Mouse (Mus musculus): ENCODE results near the gene Abracl.

The Abracl gene

DNA sequence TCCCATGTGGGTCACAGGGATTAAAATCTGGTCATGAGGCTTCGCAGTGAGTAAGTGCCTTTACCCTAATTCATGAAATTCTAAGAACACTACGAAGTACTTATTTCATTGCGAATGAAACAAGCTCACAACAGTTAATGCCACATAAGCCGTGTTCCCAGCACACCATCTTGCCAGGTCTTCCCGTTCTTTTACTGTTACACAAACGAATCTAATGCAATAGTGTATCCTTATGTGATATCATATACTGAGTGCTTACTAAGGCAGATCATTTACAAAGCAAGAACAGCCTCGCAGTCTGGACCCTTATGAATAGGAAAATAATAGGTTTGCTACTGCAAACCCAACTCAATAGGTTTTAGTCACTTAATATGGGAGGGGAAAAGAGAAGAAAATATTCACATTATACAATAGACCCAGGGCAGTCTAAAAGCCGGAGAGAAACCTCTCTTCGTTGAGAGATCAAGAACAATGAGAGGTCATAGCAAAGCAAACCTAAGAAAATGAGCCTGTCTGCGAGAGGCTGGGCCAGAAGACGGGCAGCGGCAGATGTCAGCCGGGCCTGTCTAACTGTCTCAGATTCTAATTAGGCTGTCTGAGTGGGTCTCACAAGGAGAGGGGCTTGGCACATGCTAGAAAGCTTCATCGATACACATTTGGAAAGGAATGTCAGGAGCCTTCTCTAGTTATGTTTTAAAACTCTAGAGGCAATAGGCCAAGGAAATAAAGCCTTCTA is 1.3 kb downstream of the Abracl start:
- no peak for DNase-seq

DNA sequence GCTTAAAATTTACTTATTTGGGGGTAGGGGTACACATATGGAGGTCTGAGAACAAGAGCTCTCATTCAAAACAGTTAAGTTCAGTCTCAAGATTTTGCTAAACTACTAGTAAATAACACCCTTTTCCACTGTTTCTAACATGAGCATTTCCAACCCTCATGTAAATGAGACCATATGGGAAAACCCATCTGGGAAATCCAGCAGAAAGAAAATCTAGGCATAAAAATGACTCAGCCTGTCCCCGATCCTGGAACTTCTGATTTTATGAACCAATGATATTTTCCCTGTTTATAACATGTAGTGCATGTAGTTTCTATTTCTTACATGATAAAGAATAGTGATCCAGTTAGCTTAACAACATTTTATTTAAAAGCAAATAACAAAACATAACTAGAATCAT is 2.2 kb downstream of the Abracl start:
- no peak for DNase-seq

DNA sequence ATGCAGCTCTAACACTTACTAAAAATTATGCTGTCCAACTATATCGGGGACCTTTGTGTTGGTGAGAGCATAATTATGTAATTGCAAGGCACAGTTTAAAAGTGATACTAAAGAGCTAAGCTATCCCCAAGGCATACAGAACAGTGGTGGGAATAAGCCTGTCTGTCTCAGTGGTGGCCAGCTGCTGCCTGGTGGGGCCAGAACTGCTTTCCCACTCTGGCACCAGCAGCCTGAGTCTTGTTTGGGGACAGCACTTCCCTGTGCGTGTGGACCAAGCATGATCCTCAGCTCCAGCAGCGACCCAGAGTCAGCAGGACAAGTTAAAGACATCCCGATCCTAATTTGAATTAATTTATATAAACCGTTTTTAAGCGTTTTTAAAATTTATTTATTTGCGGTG is 2.6 kb downstream of the Abracl start:
- DNase-seq = no peak

DNA sequence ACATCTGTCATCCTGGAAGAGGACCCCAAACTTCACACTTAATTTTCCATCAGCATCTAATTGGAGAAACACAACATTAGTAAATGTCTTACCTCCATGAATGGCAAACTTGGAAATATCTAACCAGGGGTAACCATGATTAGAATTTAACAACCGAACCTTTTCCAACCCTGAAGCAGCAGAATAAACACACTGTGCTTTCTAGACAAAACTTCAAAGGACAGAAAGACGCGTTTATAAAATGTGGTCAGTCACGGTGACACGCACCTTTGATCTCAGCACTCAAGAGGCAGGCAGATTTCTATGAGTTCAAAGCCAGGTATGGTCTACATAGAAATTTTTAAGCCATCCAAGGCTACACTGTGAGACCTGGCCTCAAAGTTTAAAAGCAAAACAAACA is 11.3 kb downstream of the Abracl start:
- no peak for DNase-seq

DNA sequence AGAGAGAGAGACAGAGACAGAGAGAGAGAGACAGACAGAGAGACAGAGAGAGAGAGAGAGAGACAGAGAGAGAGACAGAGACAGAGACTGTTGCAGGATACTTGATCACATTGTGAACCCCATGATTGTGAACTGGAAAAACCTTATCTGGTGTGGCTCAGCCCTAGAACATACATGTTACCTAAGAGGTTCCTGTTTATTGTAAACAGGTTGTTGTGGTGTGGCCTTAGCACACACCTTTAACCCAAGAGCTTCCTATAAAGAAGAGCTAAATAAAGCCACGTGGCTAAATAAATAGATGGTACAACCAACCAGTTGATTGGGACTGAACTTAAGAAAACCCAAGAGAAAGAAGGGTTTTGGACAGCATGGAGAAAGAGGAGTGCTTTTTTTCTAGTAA is 13.3 kb downstream of the Abracl start:
- DNase-seq = no peak

DNA sequence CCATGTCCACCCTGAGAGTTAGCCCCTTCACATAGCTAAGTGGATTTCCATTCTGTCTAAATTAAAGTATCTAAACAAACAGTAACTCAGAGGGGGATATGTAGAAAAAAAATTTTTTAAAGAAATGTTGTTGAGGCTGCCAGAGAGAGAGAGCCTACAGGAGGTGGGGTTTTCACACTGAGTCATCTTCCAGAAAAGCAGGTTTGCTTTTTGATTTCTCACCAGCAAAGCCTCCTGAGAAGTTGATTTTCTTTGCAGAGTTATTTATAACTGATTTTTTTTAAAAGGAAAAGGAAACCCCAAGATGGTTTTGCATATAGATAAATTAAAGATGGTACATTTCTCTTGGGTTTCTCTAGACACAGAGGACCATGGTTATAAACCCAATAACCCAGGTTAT is 15.0 kb downstream of the Abracl start:
- DNase-seq = no peak

DNA sequence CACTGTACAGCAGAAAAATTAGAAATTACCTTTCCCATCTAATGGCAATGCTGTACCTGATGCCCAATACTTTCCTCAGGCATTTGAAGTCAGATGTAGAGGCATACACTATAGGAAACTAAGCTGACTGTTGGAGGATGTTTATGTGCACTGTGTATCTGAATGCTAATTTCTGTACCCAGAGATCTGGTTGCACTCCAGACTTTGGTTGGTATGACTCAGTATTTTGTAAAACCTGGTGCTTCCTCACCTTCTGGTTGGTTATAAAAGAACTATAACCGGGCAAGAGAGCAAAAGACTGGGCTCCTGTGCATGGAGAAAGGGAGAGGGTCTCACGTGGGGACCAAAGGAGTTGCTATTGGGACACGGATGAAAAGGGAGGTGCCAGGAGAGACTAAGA is 15.8 kb downstream of the Abracl start:
- no peak for DNase-seq

DNA sequence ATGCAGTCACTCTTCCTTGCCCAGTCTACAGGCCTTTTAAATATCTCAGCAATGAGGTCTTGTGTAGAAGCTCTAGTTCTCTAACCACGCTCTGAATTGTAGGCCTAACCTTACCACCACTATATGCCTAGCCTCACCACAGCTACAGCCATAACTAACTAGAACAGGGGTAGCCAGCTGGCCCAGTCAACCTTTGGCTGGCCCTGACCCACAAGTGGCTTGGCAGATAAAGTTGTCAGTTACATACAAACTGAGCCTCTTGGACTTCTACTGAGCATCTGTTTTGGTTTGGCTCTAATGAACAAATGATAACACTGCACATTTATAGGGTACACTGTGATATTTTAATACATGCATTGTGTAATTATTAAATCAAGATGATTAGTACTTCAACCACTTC is 16.3 kb downstream of the Abracl start:
- no peak for DNase-seq

DNA sequence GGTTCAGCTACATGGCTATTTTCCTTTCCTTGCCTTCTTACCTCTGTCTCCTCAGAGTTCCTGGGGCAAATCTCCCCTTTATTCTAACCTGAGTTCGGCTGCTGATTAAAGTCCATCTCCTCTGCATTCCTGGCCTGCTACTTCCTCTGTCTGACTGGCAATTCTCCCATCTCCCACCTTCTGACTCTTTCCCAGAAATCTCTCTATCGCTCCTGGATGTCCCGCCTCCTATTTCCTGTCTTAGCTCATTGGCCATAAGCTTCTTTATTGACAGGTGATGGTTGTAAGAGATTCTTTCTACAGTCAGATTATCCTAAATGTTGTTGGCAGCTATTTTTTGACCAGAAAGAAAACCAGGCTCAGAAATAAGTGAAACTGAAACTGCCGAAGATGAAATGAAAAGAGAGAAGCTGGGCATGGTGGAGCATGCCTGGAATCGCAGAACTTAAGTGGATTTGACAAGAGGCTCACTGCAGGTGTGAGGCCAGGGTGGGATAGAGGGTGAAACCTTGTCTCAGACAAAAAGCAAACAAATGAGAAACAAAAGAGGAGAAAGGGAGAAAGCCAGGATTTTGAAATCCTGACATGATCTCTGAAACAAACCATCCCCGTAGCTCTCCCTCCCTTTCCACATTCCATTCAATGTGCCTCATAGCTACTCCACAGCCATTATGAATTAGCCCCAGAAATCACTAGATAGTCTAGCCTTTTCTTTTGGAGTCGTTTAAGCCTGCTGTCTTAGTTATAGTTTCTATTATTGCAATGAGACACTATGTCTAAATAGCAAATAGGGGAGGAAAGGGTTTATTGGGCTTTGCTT is 17.7 kb downstream of the Abracl start:
- no peak for DNase-seq

DNA sequence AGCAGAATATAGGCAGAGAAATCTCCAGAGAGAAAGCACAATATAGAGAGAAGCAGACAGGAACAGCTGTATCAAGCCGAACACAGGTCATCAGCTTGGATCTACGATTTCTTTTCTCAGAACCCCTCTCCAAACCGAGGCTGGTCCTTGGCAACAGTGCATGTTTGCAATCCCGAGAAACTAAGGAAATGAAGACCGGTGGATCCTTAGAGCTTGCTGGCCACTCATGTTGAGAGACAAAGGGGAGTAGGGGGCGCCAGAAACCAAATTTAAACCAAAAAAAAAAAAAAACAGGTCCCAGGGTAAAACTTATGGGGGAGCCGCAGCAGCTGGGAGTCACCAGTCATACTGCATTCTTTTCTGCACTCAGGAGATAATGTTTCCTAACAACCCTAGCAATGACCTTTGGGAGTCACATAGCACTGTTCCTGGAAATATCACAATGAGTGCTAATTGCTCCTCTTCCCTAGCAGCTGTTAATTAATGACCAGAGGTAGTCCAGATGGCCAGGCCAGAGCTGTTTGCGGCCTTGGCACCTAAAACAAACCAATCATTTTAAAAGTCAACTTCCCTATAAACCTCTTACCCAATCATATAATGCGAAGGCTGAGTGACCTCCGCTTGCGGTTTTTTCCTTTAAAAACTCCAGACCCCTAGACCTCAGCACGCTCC is 19.0 kb downstream of the Abracl start:
- no peak for DNase-seq

DNA sequence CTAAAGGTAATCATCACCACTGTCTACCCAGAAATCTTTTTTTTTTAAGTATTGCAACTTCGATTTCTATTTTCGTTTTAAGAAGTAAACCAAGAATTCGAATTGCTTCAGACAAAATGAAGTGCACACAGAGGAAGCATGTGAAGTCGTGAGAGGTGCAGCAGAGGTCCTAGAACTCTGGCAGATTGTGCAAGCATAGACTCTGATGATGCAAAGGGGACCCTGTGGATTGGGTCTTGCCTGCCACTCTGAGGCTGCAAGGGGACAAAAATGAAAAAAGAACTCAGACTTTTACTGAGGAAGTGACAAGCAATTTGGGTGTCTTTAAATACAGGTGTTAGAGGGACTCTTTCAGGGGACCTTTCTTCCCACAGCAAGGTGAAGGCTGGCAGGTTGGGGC is 32.5 kb downstream of the Abracl start:
- no peak for DNase-seq

DNA sequence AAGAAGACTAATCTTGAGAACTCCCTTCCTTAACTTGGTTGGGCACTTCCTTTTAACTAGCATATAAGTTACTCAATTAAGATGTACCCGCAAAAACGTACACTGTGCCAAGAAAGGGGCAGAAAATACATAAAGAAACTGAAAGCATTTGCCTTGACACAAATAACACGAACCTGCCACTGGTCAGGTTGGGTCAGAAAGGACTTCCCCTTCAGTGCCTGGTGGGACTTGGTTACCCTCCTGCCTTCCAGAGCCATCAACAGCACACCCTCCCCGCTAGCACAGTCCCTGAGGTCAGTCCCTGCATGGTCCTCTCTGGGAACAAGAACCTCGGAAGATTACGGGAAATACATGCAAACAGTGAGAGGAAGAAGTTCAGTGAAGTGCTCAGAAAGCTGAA is 34.0 kb downstream of the Abracl start:
- no peak for DNase-seq

DNA sequence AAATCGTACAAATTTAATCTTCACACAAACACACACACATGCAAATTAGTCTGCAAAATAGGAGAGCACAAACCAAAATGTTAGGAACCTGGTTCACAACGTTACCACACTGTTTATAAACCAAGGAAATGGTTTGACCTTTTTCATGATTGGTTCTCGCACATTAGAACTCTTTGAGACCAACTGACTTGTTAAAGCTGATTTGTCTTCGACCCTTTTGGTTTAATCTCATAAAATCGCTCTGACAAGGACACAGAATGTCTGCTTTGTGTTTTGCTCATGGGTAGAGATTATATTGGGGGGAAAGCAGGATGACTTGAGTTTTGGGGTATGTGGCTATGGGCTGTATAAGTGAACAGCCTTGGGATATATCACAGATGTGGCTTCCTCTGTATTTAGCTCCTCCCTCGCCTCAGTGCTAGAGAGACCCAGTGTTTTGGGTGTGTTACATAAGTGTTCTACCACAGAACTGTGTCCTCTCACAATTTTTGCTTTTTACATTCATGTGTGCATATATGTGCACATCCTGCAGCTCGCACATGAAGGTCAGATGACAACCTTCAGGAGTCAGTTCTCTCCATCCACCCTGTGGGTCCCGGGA is 35.2 kb downstream of the Abracl start:
- no peak for DNase-seq

DNA sequence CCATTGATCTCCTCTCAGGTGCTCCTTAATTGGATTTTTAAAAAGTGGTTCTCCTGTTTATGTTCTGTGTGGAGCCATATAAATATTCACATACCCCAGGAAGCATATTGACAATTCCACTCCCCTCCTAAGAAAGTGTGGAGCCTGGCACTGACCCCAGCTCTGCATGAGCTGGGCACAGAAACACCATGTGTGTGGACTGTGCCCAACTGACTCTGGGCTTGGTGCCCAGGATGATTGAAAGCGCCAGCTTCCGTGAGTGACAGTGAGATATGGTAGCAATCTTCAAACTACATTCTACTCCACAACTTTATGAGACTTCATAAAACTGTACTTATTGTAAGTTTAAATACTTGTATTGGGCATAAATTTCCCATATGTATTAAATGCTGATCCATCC is 39.8 kb downstream of the Abracl start:
- no peak for DNase-seq

DNA sequence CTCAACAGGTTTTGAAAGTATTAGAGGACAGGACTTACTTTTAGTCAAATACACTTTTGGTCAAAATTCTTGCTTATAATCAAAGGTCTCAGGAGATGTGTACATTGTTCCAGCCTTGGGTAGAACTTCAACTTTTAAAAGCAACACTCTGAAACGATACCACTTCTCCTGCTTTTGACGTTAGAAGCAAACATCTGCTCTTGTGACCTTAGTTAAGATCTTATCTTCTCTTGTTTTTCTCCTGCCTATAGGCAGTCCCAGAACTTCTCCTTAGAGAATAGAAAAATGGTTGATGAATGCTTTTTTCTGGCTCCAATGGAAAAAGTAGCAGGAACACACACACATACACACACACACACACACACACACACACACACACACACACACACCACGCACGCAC is 57.0 kb downstream of the Abracl start:
- no peak for DNase-seq
